Mouse (Mus musculus) lung, embryonic 14.5 days (tissue): ENCODE data around the gene Pde1a. TPM values are rescaled to one million over a fixed set of nuclear protein-coding genes. Genes with fewer than 3 reads are reported as not detected.

Experiments used
- ATAC-seq: fragments of 200-750 bp; cut with Nextera tagmentation; 2 replicates; pipeline ENCODE4 v1.8.0; 2017; ENCODE audit warnings: mild to moderate bottlenecking, moderate TSS enrichment, moderate library complexity; ENCODE audit not compliant: insufficient read depth
- DNase-seq: peaks from one replicate; pipeline ENCODE4 v3.0.0-alpha.2; 2015
- H3K27ac ChIP-seq: fragments of 300-500 bp; sonication (generic); 2 replicates; pipeline ENCODE4 v1.5.1; 2014; ENCODE audit warnings: low read depth, mild to moderate bottlenecking, moderate library complexity
- H3K27me3 ChIP-seq: fragments of 300-500 bp; sonication (generic); 2 replicates; pipeline ENCODE4 v1.6.1; 2014; ENCODE audit warnings: low read length, control low read depth; ENCODE audit not compliant: insufficient read depth
- H3K36me3 ChIP-seq: fragments of 300-500 bp; sonication (generic); 2 replicates; pipeline ENCODE4 v1.6.1; 2014; ENCODE audit warnings: control low read depth; ENCODE audit not compliant: insufficient read depth
- H3K4me1 ChIP-seq: fragments of 300-500 bp; sonication (generic); 2 replicates; pipeline ENCODE4 v1.6.1; 2014; ENCODE audit warnings: antibody characterized with exemption, control low read depth; ENCODE audit not compliant: insufficient read depth
- H3K4me2 ChIP-seq: fragments of 300-500 bp; sonication (generic); 2 replicates; pipeline ENCODE4 v1.6.1; 2014; ENCODE audit warnings: mild to moderate bottlenecking
- H3K4me3 ChIP-seq: fragments of 300-500 bp; sonication (generic); 2 replicates; pipeline ENCODE4 v1.5.1; 2014; ENCODE audit warnings: low read depth, low read length
- H3K9ac ChIP-seq: fragments of 300-500 bp; sonication (generic); 2 replicates; pipeline ENCODE4 v1.6.1; 2014
- H3K9me3 ChIP-seq: fragments of 300-500 bp; sonication (generic); 2 replicates; pipeline ENCODE4 v1.6.1; 2016; ENCODE audit warnings: low read depth, low read length, control low read depth
- CTCF ChIP-seq: IDR thresholded peaks from 2 replicates; pipeline ENCODE4 v1.5.1; 2016; ENCODE audit warnings: antibody characterized with exemption, low read depth
- whole genome bisulfite sequencing: fragments of 180-500 bp; shearing (Covaris S2); extraction: QIAGEN DNeasy Blood & Tissue Kit; methylation state at CpG from one replicate; pipeline ENCODE4 v1.1.7; 2014; 5-methylcytosine and 5-hydroxymethylcytosine counted together
- polyA plus RNA-seq: library from polyadenylated mRNA; unstranded; fragments of >200 nt; fragmentation: Nextera tagmentation; extraction: Ambion mirVana; gene quantifications from 2 replicates; pipeline ENCODE4 v1.2.1, GENCODE M21; 2014

Gene Pde1a
- polyA plus RNA-seq, 1 experiment from 2014 or later: 21.3 TPM

DNA sequence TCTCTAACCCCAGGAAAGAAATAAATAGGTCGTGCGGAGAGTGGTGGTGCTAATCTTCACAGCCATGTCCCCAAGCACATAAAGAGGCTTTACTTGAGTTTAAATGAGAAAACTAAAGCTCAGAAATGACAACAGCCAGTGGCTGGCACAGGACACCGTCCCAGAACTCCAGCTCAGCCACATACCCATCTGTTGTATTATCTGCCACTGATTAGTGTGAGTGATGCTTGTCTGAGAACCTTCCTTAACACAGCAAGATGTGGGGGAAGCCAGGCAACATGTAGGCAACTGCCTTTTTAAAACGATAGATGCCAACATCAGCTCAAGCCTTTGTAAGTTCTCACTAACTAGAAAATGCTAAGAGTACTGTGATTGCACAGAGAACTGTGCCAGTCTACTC lies 52.9 kb downstream of the Pde1a start:
- no peaks in the 10 kb centered on the region for H3K9me3 ChIP-seq
- no peak for TF ChIP-seq CTCF

DNA sequence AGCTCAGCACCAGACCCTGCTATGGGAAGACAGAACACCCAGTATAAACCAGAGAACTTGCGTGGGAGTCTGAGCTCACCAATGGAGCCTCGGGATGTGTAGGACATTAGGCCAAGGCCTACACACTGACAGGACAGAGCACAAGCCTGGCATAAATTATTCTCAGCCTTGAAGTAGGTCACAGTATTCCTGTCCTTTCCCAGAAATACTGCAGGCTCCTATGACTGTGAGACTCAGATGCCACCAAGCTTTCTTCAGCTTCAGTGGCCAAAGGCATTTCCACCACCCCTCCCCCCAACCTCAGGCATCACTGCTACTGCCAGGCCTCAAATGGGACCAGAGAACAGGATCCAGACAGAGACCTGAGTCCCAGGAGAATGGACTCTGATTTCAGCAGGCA lies 54.7 kb downstream of the Pde1a start:
- H3K4me1 ChIP-seq: no peaks in the 10 kb centered on the region
- H3K27ac ChIP-seq: no peak overlapping the region
- no peaks in the 10 kb centered on the region for H3K9me3 ChIP-seq
- no peaks in the 10 kb centered on the region for H3K36me3 ChIP-seq
- no peak overlapping the region for H3K9ac ChIP-seq
- no peak for TF ChIP-seq CTCF
- H3K4me3 ChIP-seq: no peak overlapping the region
- no peak overlapping the region for H3K4me2 ChIP-seq
- no peak for ATAC-seq
- DNase-seq: no peak
- H3K27me3 ChIP-seq: no peaks in the 10 kb centered on the region
- WGBS: 74% methylated on average over 2 of the region's 2 CpGs

More for the DNA sequence above, 52.9 kb downstream of the Pde1a start:
- H3K4me3 ChIP-seq: no peak overlapping the region
- no peaks in the 10 kb centered on the region for H3K4me1 ChIP-seq
- WGBS: 63% methylated on average over 4 of the region's 4 CpGs
- no peaks in the 10 kb centered on the region for H3K36me3 ChIP-seq
- no peak overlapping the region for H3K9ac ChIP-seq
- H3K27me3 ChIP-seq: no peaks in the 10 kb centered on the region
- no peak overlapping the region for H3K27ac ChIP-seq
- DNase-seq: no peak
- ATAC-seq: no peak
- no peak overlapping the region for H3K4me2 ChIP-seq

DNA sequence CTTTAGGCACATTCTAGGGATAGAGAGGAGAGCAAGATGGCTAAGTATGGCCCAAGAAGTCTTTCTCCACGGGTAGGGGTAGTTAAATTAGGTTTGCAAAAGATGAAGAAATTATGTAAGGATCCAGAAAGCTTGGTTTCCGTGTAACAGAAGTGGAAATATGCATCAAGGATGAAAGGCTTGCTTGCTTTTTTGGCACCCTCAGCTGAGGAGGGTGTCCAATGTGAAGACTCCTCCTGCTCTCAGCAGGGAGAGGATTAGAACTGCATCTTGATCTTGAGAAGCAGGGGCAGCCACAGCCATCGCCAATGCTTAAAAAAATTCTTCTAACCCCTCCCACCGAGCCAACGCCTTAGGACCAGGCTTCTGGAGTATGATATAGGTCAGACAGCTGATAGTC lies 55.2 kb downstream of the Pde1a start:
- Histone ChIP-seq H3K27me3 (no peaks in the 10 kb centered on the region), H3K4me1 (no peaks in the 10 kb centered on the region), H3K4me2 (no peak overlapping the region), H3K36me3 (no peaks in the 10 kb centered on the region), H3K9me3 (no peaks in the 10 kb centered on the region), H3K9ac (no peak overlapping the region), H3K4me3 (no peak overlapping the region), H3K27ac (no peak overlapping the region)
- DNase-seq (no peak), ATAC-seq (no peak)
- no peak for TF ChIP-seq CTCF
- 48% methylated on average over 5 of the region's 5 CpGs for WGBS

DNA sequence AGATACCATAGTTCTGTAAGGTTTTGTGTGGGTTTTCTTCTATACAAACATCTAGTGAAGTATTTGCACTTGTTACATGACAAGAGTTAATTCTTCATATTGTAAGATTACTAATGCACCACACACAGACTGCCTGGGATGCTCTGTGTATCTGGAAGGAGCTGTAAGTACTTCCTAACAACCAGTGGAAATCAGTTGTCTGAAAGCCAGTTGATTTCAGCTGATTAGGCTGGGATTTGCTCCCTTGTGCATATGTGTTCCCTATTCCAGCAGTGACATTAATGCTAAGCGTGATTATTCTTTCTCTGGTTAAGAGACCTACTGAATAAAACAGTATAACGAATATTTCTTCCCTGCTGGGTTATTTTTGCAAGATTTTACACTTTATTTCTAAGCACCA lies 55.8 kb downstream of the Pde1a start:
- 81% methylated on average over 2 of the region's 2 CpGs for WGBS
- H3K9ac ChIP-seq: no peak overlapping the region

DNA sequence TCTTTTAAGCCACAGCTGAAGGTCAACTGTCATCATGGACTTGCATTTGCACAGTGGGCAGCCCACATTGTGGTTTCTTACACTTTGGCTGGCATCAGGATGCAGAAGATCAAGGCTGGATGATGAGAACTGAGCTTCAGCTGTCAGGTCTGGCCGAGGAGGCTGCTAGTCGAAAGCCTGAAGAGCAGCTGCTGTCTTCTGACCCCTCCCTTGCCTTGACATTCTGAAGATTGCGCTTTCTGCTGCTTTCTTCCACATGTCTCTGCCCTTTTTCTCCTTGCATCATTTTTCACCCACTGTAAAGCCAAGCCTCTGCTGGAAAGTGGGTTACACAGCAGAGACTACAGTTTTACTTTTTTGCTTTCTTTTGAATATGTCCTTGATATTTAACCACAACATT lies 59.5 kb downstream of the Pde1a start:
- TF ChIP-seq CTCF: no peak
- Histone ChIP-seq H3K9me3 (no peaks in the 10 kb centered on the region), H3K4me2 (no peak overlapping the region), H3K27ac (no peak overlapping the region), H3K4me3 (no peak overlapping the region), H3K36me3 (no peaks in the 10 kb centered on the region), H3K9ac (no peak overlapping the region), H3K4me1 (no peaks in the 10 kb centered on the region), H3K27me3 (no peaks in the 10 kb centered on the region)
- WGBS: 40% methylated on average over 3 of the region's 3 CpGs
- no peak for DNase-seq
- ATAC-seq: no peak

More for the DNA sequence above, 55.8 kb downstream of the Pde1a start:
- no peak for ATAC-seq
- Histone ChIP-seq H3K4me3 (no peak overlapping the region), H3K36me3 (no peaks in the 10 kb centered on the region), H3K4me1 (no peaks in the 10 kb centered on the region), H3K4me2 (no peak overlapping the region), H3K9me3 (no peaks in the 10 kb centered on the region), H3K27me3 (no peaks in the 10 kb centered on the region), H3K27ac (no peak overlapping the region)
- TF ChIP-seq CTCF: no peak
- no peak for DNase-seq

DNA sequence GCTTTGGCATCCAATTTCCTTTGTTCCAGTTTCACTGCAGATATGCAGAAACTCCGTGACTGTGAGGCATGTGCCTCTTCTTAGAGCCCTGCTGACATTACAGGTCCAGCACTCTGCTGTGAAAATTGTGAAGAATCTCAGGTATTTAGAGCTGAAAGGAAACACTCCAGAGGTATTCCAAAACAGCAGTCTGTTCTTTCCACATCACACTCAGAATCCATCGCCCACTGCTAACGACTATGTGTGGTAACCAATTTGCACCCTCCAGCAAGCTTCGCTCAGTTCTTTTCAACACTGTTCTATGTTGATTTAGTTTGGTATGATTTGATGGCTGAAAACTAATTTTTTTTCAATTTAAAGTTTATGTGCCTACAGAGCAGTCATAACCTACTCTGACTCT lies 62.8 kb downstream of the Pde1a start:
- no peak overlapping the region for H3K4me3 ChIP-seq
- H3K36me3 ChIP-seq: no peaks in the 10 kb centered on the region
- H3K9ac ChIP-seq: no peak overlapping the region
- ATAC-seq (no peak; the same call in 1 of the 2 replicates), DNase-seq (no peak)
- H3K27me3 ChIP-seq: no peaks in the 10 kb centered on the region
- no peaks in the 10 kb centered on the region for H3K9me3 ChIP-seq
- 70% methylated on average over 4 of the region's 4 CpGs for WGBS
- H3K4me2 ChIP-seq: no peak overlapping the region
- no peak overlapping the region for H3K27ac ChIP-seq
- no peak for TF ChIP-seq CTCF
- no peaks in the 10 kb centered on the region for H3K4me1 ChIP-seq

DNA sequence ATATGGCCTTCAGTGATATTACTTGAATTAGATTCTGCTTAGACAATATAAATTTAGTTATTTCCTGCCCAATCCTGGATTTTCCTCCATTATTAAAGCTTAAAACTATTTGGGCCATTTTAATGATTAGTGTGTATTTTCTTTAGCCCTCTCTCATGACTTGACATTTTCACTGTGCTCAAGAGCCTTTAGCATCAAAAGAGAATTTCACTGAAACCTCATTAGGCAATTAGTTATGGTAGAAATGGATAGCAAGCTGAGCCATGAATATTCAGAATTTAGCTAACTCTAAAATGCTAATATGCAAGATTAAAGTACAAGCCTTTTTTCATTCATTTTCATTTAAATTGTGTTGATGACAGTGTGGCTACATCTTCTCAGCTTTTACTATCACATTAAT lies 73.2 kb downstream of the Pde1a start:
- Histone ChIP-seq H3K36me3 (no peaks in the 10 kb centered on the region), H3K9ac (no peak overlapping the region), H3K4me3 (no peak overlapping the region), H3K27ac (no peak overlapping the region), H3K27me3 (no peaks in the 10 kb centered on the region), H3K4me1 (no peaks in the 10 kb centered on the region), H3K9me3 (no peaks in the 10 kb centered on the region), H3K4me2 (no peak overlapping the region)
- TF ChIP-seq CTCF: no peak
- no peak for ATAC-seq
- DNase-seq: no peak

DNA sequence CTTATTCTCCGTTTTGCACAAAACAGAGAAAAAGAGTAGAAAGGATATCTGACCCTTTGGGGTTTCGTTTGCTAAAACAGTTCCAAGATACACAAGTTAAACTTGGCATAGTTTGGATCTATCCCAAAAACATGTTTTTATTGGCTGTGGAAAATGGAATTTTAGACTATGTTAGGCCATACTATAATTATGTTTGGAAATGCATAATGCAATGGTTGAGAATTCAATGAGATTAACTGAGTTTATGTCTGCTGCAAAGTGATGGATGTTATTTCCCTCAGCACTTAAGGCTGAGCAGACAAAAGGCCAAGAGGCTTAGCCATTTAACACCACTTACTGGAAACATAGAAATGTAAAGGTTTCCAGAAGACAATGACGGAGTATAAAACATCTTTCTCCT lies 75.2 kb downstream of the Pde1a start:
- WGBS: 30% methylated on average over 3 of the region's 3 CpGs
- no peaks in the 10 kb centered on the region for H3K27me3 ChIP-seq

More for the DNA sequence above, 75.2 kb downstream of the Pde1a start:
- no peak overlapping the region for H3K4me2 ChIP-seq
- peak overlapping the region; percentile 55; the same call in 1 of the 2 replicates for H3K27ac ChIP-seq
- H3K4me3 ChIP-seq: no peak overlapping the region
- DNase-seq (peak; percentile 65), ATAC-seq (peak; percentile 68)
- TF ChIP-seq CTCF: no peak
- H3K9me3 ChIP-seq: no peaks in the 10 kb centered on the region
- H3K9ac ChIP-seq: no peak overlapping the region
- H3K36me3 ChIP-seq: no peaks in the 10 kb centered on the region
- no peaks in the 10 kb centered on the region for H3K4me1 ChIP-seq
